Mouse (Mus musculus): Measurements from ENCODE around the gene Etnk2. TPM values are rescaled to one million over a fixed set of nuclear protein-coding genes. Genes with fewer than 3 reads are reported as not detected.

The Etnk2 gene
- 3.9 and 4.9 TPM in 2 replicates for polyA plus RNA-seq (2015; fragmentation: Nextera tagmentation; extraction: Ambion mirVana)

- no peaks in the 10 kb centered on the region for H3K36me3 ChIP-seq (ENCODE audit: insufficient read depth, low read length)
- no peak within 1 kb of the TSS for H3K27ac ChIP-seq (ENCODE audit: low read length)
- H3K27me3 ChIP-seq (ENCODE audit: insufficient read depth, low read length) = peaks cover 19% of the 10 kb centered on the region
- WGBS = under 1% methylated on average over 51 of the region's 52 CpGs
- ATAC-seq (ENCODE audit: low FRiP score, low TSS enrichment) = peak; percentile 79
- H3K4me2 ChIP-seq (replicated peaks; ENCODE audit: low read depth, low read length) = peak within 1 kb of the TSS; percentile 97
- H3K4me3 ChIP-seq (ENCODE audit: low read length) = peak within 1 kb of the TSS; percentile 71
- H3K9ac ChIP-seq (replicated peaks; ENCODE audit: low read length) = peak within 1 kb of the TSS; percentile 67
- peaks cover 23% of the 10 kb centered on the region for H3K4me1 ChIP-seq (ENCODE audit: insufficient read depth, low read length)
- no peaks in the 10 kb centered on the region for H3K9me3 ChIP-seq (ENCODE audit: low read length)
These were observed at the start of gene Etnk2 for GRCm38 (mm10) chr1:133363276-133364021. Gene Etnk2 (plus strand): TSS chr1:133363572.

GRCm38 (mm10) chr1:133314364-133314763 is 49.0 kb upstream of the Etnk2 start:
- Histone ChIP-seq H3K9me3 (ENCODE audit: low read length) (peaks cover 6% of the 10 kb centered on the region; the same call in 1 of the 2 replicates), H3K4me2 (replicated peaks; ENCODE audit: low read depth, low read length) (no peak overlapping the region), H3K36me3 (ENCODE audit: insufficient read depth, low read length) (no peaks in the 10 kb centered on the region), H3K4me1 (ENCODE audit: insufficient read depth, low read length) (peaks cover 15% of the 10 kb centered on the region), H3K9ac (replicated peaks; ENCODE audit: low read length) (no peak overlapping the region), H3K27me3 (ENCODE audit: insufficient read depth, low read length) (no peaks in the 10 kb centered on the region), H3K4me3 (ENCODE audit: low read length) (no peak overlapping the region), H3K27ac (ENCODE audit: low read length) (no peak overlapping the region)
- ATAC-seq (ENCODE audit: low FRiP score, low TSS enrichment) = no peak
- WGBS = 19% methylated on average over 8 of the region's 8 CpGs

DNA sequence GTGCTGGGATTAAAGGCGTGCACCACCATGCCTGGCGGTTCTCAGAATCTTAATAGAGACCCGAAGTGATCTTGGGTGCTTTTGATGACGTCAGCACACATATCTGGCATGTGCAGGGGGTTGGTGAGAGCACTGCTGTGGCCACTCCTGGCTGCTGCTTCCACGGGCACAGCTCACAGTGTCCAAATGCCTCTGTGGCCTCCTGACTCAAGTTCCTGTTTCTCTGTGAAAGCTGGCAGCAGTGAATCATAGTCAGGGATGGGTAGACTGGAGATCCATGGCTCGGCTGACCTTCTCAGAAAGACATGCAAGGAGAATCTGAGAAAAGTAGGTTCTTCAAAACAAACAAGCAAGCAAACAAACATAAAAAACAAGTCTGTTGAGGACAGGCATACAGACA is 47.6 kb upstream of the Etnk2 start:
- H3K4me2 ChIP-seq (replicated peaks; ENCODE audit: low read depth, low read length) = no peak overlapping the region
- H3K27ac ChIP-seq (ENCODE audit: low read length) = no peak overlapping the region
- H3K9me3 ChIP-seq (ENCODE audit: low read length) = peaks cover 6% of the 10 kb centered on the region; the same call in 1 of the 2 replicates
- H3K36me3 ChIP-seq (ENCODE audit: insufficient read depth, low read length) = no peaks in the 10 kb centered on the region
- no peak overlapping the region for H3K9ac ChIP-seq (replicated peaks; ENCODE audit: low read length)
- ATAC-seq (ENCODE audit: low FRiP score, low TSS enrichment) = no peak
- 81% methylated on average over 6 of the region's 6 CpGs for WGBS
- no peaks in the 10 kb centered on the region for H3K27me3 ChIP-seq (ENCODE audit: insufficient read depth, low read length)
- H3K4me3 ChIP-seq (ENCODE audit: low read length) = no peak overlapping the region
- peaks cover 8% of the 10 kb centered on the region; the same call in 1 of the 2 replicates for H3K4me1 ChIP-seq (ENCODE audit: insufficient read depth, low read length)

GRCm38 (mm10) chr1:133316577-133316976 is 46.8 kb upstream of the Etnk2 start:
- no peak overlapping the region for H3K27ac ChIP-seq (ENCODE audit: low read length)
- ATAC-seq (ENCODE audit: low FRiP score, low TSS enrichment) = no peak
- peaks cover 6% of the 10 kb centered on the region; the same call in 1 of the 2 replicates for H3K4me1 ChIP-seq (ENCODE audit: insufficient read depth, low read length)
- H3K9me3 ChIP-seq (ENCODE audit: low read length) = peaks cover 6% of the 10 kb centered on the region; the same call in 1 of the 2 replicates
- no peak overlapping the region for H3K4me3 ChIP-seq (ENCODE audit: low read length)
- H3K4me2 ChIP-seq (replicated peaks; ENCODE audit: low read depth, low read length) = no peak overlapping the region
- WGBS = 77% methylated on average over 4 of the region's 4 CpGs
- H3K9ac ChIP-seq (replicated peaks; ENCODE audit: low read length) = no peak overlapping the region
- no peaks in the 10 kb centered on the region for H3K36me3 ChIP-seq (ENCODE audit: insufficient read depth, low read length)
- no peaks in the 10 kb centered on the region for H3K27me3 ChIP-seq (ENCODE audit: insufficient read depth, low read length)

GRCm38 (mm10) chr1:133317149-133317548 is 46.2 kb upstream of the Etnk2 start:
- ATAC-seq (ENCODE audit: low FRiP score, low TSS enrichment) = no peak
- H3K9ac ChIP-seq (replicated peaks; ENCODE audit: low read length) = no peak overlapping the region
- no peaks in the 10 kb centered on the region for H3K36me3 ChIP-seq (ENCODE audit: insufficient read depth, low read length)
- no peak overlapping the region for H3K27ac ChIP-seq (ENCODE audit: low read length)
- peaks cover under 1% of the 10 kb centered on the region; the same call in 1 of the 2 replicates for H3K4me1 ChIP-seq (ENCODE audit: insufficient read depth, low read length)
- peaks cover 6% of the 10 kb centered on the region; the same call in 1 of the 2 replicates for H3K9me3 ChIP-seq (ENCODE audit: low read length)
- WGBS = 86% methylated on average over 1 of the region's 1 CpGs
- no peaks in the 10 kb centered on the region for H3K27me3 ChIP-seq (ENCODE audit: insufficient read depth, low read length)
- no peak overlapping the region for H3K4me3 ChIP-seq (ENCODE audit: low read length)
- H3K4me2 ChIP-seq (replicated peaks; ENCODE audit: low read depth, low read length) = no peak overlapping the region

DNA sequence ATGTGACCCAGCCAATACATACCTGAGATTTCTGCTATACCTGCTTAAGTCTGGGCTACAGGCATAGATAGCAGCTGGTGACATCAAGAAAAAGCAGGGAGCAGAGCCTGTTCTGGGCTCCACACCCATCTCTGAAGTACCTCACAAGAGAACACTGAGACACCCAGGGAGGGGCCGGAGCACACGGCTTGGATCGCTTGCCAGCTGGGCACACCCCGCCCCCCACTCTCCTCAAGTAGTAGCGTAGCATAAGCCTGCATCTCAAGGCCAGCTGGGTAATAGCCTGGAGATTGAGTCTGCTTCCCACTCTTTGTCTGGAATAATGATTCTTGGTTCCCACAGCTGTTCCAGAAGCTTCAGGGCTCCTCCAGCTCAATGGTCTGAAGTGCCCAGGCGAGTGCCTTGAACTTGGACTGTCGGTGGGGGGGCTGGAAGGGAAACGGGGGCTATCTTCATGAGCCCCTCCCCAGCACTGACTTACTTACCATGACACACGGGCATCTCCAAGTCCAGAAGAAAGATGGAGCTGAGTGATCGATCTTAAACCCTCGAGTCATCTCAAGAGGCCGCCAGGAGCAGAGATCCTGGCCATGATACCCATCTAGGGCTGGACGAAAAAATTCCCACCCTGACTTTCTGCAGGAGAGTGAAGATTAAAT is 42.0 kb upstream of the Etnk2 start, which contains the start of gene Kiss1:
TSS of gene Kiss1 (plus strand) at position 609 of the 659 bp plus-strand sequence.
- 84% methylated on average over 13 of the region's 13 CpGs for WGBS
- no peak for ATAC-seq (ENCODE audit: low FRiP score, low TSS enrichment)
- Histone ChIP-seq H3K27me3 (ENCODE audit: insufficient read depth, low read length) (no peaks in the 10 kb centered on the region), H3K27ac (ENCODE audit: low read length) (no peak within 1 kb of the TSS), H3K4me2 (replicated peaks; ENCODE audit: low read depth, low read length) (no peak within 1 kb of the TSS), H3K4me3 (ENCODE audit: low read length) (no peak within 1 kb of the TSS), H3K9ac (replicated peaks; ENCODE audit: low read length) (no peak within 1 kb of the TSS), H3K36me3 (ENCODE audit: insufficient read depth, low read length) (no peaks in the 10 kb centered on the region), H3K9me3 (ENCODE audit: low read length) (peaks cover 6% of the 10 kb centered on the region; the same call in 1 of the 2 replicates), H3K4me1 (ENCODE audit: insufficient read depth, low read length) (no peaks in the 10 kb centered on the region; the same call in 1 of the 2 replicates)

- H3K27ac ChIP-seq (ENCODE audit: low read length) = no peak overlapping the region
- peaks cover 10% of the 10 kb centered on the region; the same call in 1 of the 2 replicates for H3K27me3 ChIP-seq (ENCODE audit: insufficient read depth, low read length)
- peaks cover 2% of the 10 kb centered on the region; the same call in 1 of the 2 replicates for H3K9me3 ChIP-seq (ENCODE audit: low read length)
- no peak overlapping the region for H3K4me3 ChIP-seq (ENCODE audit: low read length)
- H3K9ac ChIP-seq (replicated peaks; ENCODE audit: low read length) = no peak overlapping the region
- ATAC-seq (ENCODE audit: low FRiP score, low TSS enrichment) = peak; percentile 52; the same call in 1 of the 2 replicates
- WGBS = 41% methylated on average over 5 of the region's 5 CpGs
- H3K4me2 ChIP-seq (replicated peaks; ENCODE audit: low read depth, low read length) = no peak overlapping the region
- no peaks in the 10 kb centered on the region; the same call in 1 of the 2 replicates for H3K4me1 ChIP-seq (ENCODE audit: insufficient read depth, low read length)
- no peaks in the 10 kb centered on the region for H3K36me3 ChIP-seq (ENCODE audit: insufficient read depth, low read length)
These were observed 40.0 kb upstream of the Etnk2 start for GRCm38 (mm10) chr1:133323333-133323732.

DNA sequence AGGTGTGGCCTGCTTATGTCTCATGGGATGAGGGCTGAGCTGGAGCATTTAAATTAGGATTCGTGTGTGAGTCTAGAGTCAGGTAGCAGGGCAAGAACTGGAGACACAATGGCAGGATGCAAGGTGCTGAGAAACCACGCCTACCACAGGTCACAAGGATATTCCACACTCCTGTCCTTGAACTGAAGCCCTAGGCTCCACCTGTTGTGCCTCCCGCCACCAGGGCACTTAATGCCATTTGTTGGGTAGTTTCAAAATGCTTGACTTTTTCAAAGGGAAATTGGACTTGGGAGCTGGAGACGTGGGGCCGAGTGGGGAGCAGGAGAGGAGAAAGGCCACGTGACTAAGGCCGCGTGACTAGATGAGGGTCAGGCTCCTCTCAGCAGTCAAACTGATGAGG is 37.4 kb upstream of the Etnk2 start:
- Histone ChIP-seq H3K36me3 (ENCODE audit: insufficient read depth, low read length) (no peaks in the 10 kb centered on the region), H3K9ac (replicated peaks; ENCODE audit: low read length) (no peak overlapping the region), H3K27me3 (ENCODE audit: insufficient read depth, low read length) (peaks cover 33% of the 10 kb centered on the region), H3K27ac (ENCODE audit: low read length) (no peak overlapping the region), H3K4me1 (ENCODE audit: insufficient read depth, low read length) (no peaks in the 10 kb centered on the region; the same call in 1 of the 2 replicates), H3K9me3 (ENCODE audit: low read length) (no peaks in the 10 kb centered on the region), H3K4me2 (replicated peaks; ENCODE audit: low read depth, low read length) (no peak overlapping the region), H3K4me3 (ENCODE audit: low read length) (no peak overlapping the region)
- WGBS = 62% methylated on average over 8 of the region's 8 CpGs
- ATAC-seq (ENCODE audit: low FRiP score, low TSS enrichment) = no peak

DNA sequence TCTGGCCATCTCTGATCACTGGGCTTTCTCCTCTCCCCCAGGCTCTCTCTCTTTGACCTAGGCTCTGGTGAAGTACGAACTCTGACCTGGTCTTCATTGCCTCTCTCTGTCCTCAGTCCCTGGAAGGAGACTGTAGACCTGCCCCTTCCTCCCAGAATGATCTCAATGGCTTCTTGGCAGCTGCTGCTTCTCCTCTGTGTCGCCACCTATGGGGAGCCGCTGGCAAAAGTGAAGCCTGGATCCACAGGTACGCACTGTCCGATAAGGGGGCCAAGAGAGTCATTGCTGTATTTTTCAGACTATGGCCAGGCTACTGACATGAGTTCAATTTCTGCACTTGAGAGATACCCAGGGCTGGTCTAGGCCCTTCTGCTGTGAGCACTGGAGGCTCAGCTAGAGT is 36.3 kb upstream of the Etnk2 start:
- no peaks in the 10 kb centered on the region for H3K9me3 ChIP-seq (ENCODE audit: low read length)
- H3K36me3 ChIP-seq (ENCODE audit: insufficient read depth, low read length) = no peaks in the 10 kb centered on the region
- peaks cover 33% of the 10 kb centered on the region for H3K27me3 ChIP-seq (ENCODE audit: insufficient read depth, low read length)
- no peak overlapping the region for H3K4me2 ChIP-seq (replicated peaks; ENCODE audit: low read depth, low read length)
- 64% methylated on average over 5 of the region's 5 CpGs for WGBS
- H3K27ac ChIP-seq (ENCODE audit: low read length) = no peak overlapping the region
- H3K4me1 ChIP-seq (ENCODE audit: insufficient read depth, low read length) = no peaks in the 10 kb centered on the region; the same call in 1 of the 2 replicates
- H3K9ac ChIP-seq (replicated peaks; ENCODE audit: low read length) = no peak overlapping the region
- no peak overlapping the region for H3K4me3 ChIP-seq (ENCODE audit: low read length)
- ATAC-seq (ENCODE audit: low FRiP score, low TSS enrichment) = no peak
